Mouse (Mus musculus) urinary bladder, adult 18-20 months (tissue): ENCODE measurements around the gene Tns4.

Experiments
- DNase-seq, 2 experiments: peaks; one replicate each; pipeline ENCODE4 v3.0.0; 2022; ENCODE audit warnings: low spot score in 2 of 2, mixed read lengths in 2 of 2

Tns4 gene

GRCm38 (mm10) chr11:99118420-99118819, 29.3 kb upstream of the Tns4 start:
- no peak for DNase-seq

GRCm38 (mm10) chr11:99117907-99118306, 28.8 kb upstream of the Tns4 start:
- no peak for DNase-seq

GRCm38 (mm10) chr11:99115940-99116339, 26.8 kb upstream of the Tns4 start:
- no peak for DNase-seq

GRCm38 (mm10) chr11:99113111-99113510, 24.0 kb upstream of the Tns4 start:
- DNase-seq, result no peak

GRCm38 (mm10) chr11:99112700-99113099, 23.6 kb upstream of the Tns4 start:
- DNase-seq, result no peak

- no peak for DNase-seq
Observed at GRCm38 (mm10) chr11:99111631-99112030, 22.5 kb upstream of the Tns4 start.

GRCm38 (mm10) chr11:99111155-99111554, 22.0 kb upstream of the Tns4 start:
- no peak for DNase-seq

GRCm38 (mm10) chr11:99110370-99111110, 21.4 kb upstream of the Tns4 start:
- no peak for DNase-seq

- DNase-seq, result no peak
Observed at GRCm38 (mm10) chr11:99108296-99108695, 19.2 kb upstream of the Tns4 start.

GRCm38 (mm10) chr11:99105981-99106726, 17.0 kb upstream of the Tns4 start:
- DNase-seq, result peak in 1 of 2 experiments; percentile 60

GRCm38 (mm10) chr11:99104609-99105410, 15.7 kb upstream of the Tns4 start:
- no peak for DNase-seq

GRCm38 (mm10) chr11:99102575-99103270, 13.6 kb upstream of the Tns4 start:
- DNase-seq, result no peak

- DNase-seq, result no peak
Observed at GRCm38 (mm10) chr11:99101693-99102092, 12.6 kb upstream of the Tns4 start.

GRCm38 (mm10) chr11:99100215-99100614, 11.1 kb upstream of the Tns4 start:
- no peak for DNase-seq

GRCm38 (mm10) chr11:99099516-99099915, 10.4 kb upstream of the Tns4 start:
- no peak for DNase-seq

- no peak for DNase-seq
Observed at GRCm38 (mm10) chr11:99098924-99099323, 9.8 kb upstream of the Tns4 start.

- no peak for DNase-seq
Observed at GRCm38 (mm10) chr11:99096996-99097774, 8.1 kb upstream of the Tns4 start.

- DNase-seq, result no peak
Observed at GRCm38 (mm10) chr11:99096417-99096816, 7.3 kb upstream of the Tns4 start.

- no peak for DNase-seq
Observed at GRCm38 (mm10) chr11:99095759-99096158, 6.7 kb upstream of the Tns4 start.

GRCm38 (mm10) chr11:99094911-99095676, 6.0 kb upstream of the Tns4 start:
- no peak for DNase-seq
